Mouse (Mus musculus) MEL (cell line): ENCODE measurements around the gene Sppl3.

Source experiments
- CHD1 ChIP-seq: IDR thresholded peaks from 2 replicates; pipeline ENCODE4 v1.6.1; 2012; ENCODE audit warnings: low read depth, mild to moderate bottlenecking, inconsistent platforms, low read length, improper control_type of control experiment
- CTCF ChIP-seq, 3 experiments: IDR thresholded peaks in 2 of 3; conservative IDR thresholded peaks in 1 of 3; 2 replicates each; pipeline ENCODE4 v1.5.1; 2011 to 2012; ENCODE audit warnings: low read length in 3 of 3, low read depth in 2 of 3, mild to moderate bottlenecking in 2 of 3, improper control_type of control experiment in 1 of 3, inconsistent platforms in 1 of 3, mixed read lengths in 1 of 3, moderate library complexity in 1 of 3; ENCODE audit not compliant: control insufficient read depth in 1 of 3, insufficient read depth in 1 of 3, poor library complexity in 1 of 3, severe bottlenecking in 1 of 3
- E2F4 ChIP-seq: IDR thresholded peaks from 2 replicates; pipeline ENCODE4 v1.6.1; 2011; ENCODE audit warnings: low read depth, low read length, improper control_type of control experiment, borderline replicate concordance
- ETS1 ChIP-seq: IDR thresholded peaks from 2 replicates; pipeline ENCODE4 v1.6.1; 2012; ENCODE audit warnings: low read depth, mild to moderate bottlenecking, inconsistent platforms, low read length, improper control_type of control experiment, moderate library complexity
- GATA1 ChIP-seq: IDR thresholded peaks from 2 replicates; pipeline ENCODE4 v1.6.1; 2011; ENCODE audit warnings: low read depth, low read length, improper control_type of control experiment
- MXI1 ChIP-seq: IDR thresholded peaks from 2 replicates; pipeline ENCODE4 v1.6.1; 2011; ENCODE audit warnings: mild to moderate bottlenecking, low read depth, low read length, improper control_type of control experiment
- NRF1 ChIP-seq: IDR thresholded peaks from 2 replicates; pipeline ENCODE4 v1.6.1; 2014; ENCODE audit warnings: low read depth, mild to moderate bottlenecking, inconsistent platforms, low read length, improper control_type of control experiment, moderate library complexity; ENCODE audit not compliant: poor library complexity, insufficient read depth, severe bottlenecking
- POLR2A ChIP-seq, 2 experiments: IDR thresholded peaks; 2 replicates each; pipeline ENCODE4 v1.6.1; 2011 to 2012; ENCODE audit warnings: low read length in 2 of 2, mild to moderate bottlenecking in 2 of 2, control low read depth in 1 of 2, improper control_type of control experiment in 1 of 2, low read depth in 1 of 2, moderate library complexity in 1 of 2; ENCODE audit not compliant: control insufficient read depth in 1 of 2, insufficient read depth in 1 of 2, poor library complexity in 1 of 2
- POLR2AphosphoS5 ChIP-seq: IDR thresholded peaks from 2 replicates; pipeline ENCODE4 v1.6.1; 2012; ENCODE audit warnings: low read depth, borderline replicate concordance, mild to moderate bottlenecking, inconsistent platforms, low read length, moderate library complexity, mixed read lengths
- RAD21 ChIP-seq: IDR thresholded peaks from 2 replicates; pipeline ENCODE4 v1.6.1; 2011; ENCODE audit warnings: mild to moderate bottlenecking, low read depth, low read length, improper control_type of control experiment
- ZC3H11A ChIP-seq: IDR thresholded peaks from 2 replicates; pipeline ENCODE4 v1.6.1; 2012; ENCODE audit warnings: low read depth, mild to moderate bottlenecking, inconsistent platforms, low read length, improper control_type of control experiment
- ZKSCAN1 ChIP-seq: IDR thresholded peaks from 2 replicates; pipeline ENCODE4 v1.6.1; 2012; ENCODE audit warnings: low read depth, mild to moderate bottlenecking, inconsistent platforms, low read length, improper control_type of control experiment, moderate library complexity

- no peak for TF ChIP-seq RAD21
- no peak for TF ChIP-seq CHD1
- TF ChIP-seq ZKSCAN1 = no peak
- no peak for TF ChIP-seq ZC3H11A
- no peak for TF ChIP-seq CTCF (IDR thresholded peaks at IDR 0.05 in 2 of 3, conservative IDR thresholded peaks at IDR 0.05 in 1 of 3; ENCODE audit: control insufficient read depth in 1 of 3, insufficient read depth in 1 of 3, low read depth in 2 of 3, low read length in 3 of 3, poor library complexity in 1 of 3, severe bottlenecking in 1 of 3)
- no peak for TF ChIP-seq MXI1
- no peak for TF ChIP-seq ETS1
- no peak for TF ChIP-seq GATA1
- no peak for TF ChIP-seq E2F4
- no peak for TF ChIP-seq POLR2AphosphoS5
- TF ChIP-seq NRF1 = no peak
- no peak for TF ChIP-seq POLR2A (IDR thresholded peaks at IDR 0.05; ENCODE audit: control insufficient read depth in 1 of 2, insufficient read depth in 1 of 2, low read depth in 1 of 2, low read length in 2 of 2, poor library complexity in 1 of 2)
Measured at GRCm38 (mm10) chr5:115050776-115051175, 39.8 kb downstream of the Sppl3 start.
